26 mouse cellular contexts compared by ENCODE assay signal in genomic region chr5:8898246-8898645, GRCm38 (mm10).
"Had no signal": no experiment of that assay in that cellular context is flagged by ENCODE, and none has a peak within 500 bp of the region (broad histone marks: within the 10 kb centered on the region; RNA-seq: fewer than 3 reads in every experiment).

No protein-coding gene starts in this region.

- DNase-seq: forebrain, postnatal 0 days; gastrocnemius, postnatal 14 days; gastrocnemius, postnatal 36 days; heart, adult 18-20 months; heart, postnatal 14 days; heart, postnatal 36 days; kidney, adult 11 months; kidney, adult 2 months; kidney, adult 9 months; kidney, postnatal 14 days; kidney, postnatal 36 days; layer of hippocampus, adult 9-11 months; layer of hippocampus, postnatal 36 days; left cerebral cortex, postnatal 4 days had no signal

- H3K27ac ChIP-seq: heart, embryonic 10.5 days; heart, embryonic 13.5 days; heart, embryonic 15.5 days; hindbrain, embryonic 12.5 days; hindbrain, embryonic 14.5 days; intestine, embryonic 15.5 days; kidney, embryonic 15.5 days; kidney, postnatal 0 days; limb, embryonic 13.5 days; limb, embryonic 15.5 days had no signal

- H3K4me3 ChIP-seq: heart, embryonic 10.5 days; heart, embryonic 13.5 days; heart, embryonic 15.5 days; hindbrain, embryonic 12.5 days; intestine, embryonic 15.5 days; kidney, embryonic 15.5 days; limb, embryonic 13.5 days; limb, embryonic 15.5 days had no signal

- H3K4me1 ChIP-seq: intestine, embryonic 15.5 days had no signal

- H3K9ac ChIP-seq: forebrain, postnatal 0 days; heart, embryonic 13.5 days; heart, embryonic 15.5 days; hindbrain, embryonic 12.5 days; hindbrain, embryonic 14.5 days; intestine, embryonic 15.5 days; kidney, embryonic 15.5 days; limb, embryonic 13.5 days; limb, embryonic 15.5 days had no signal

- H3K9me3 ChIP-seq: heart, embryonic 10.5 days; heart, embryonic 13.5 days; heart, embryonic 15.5 days; hindbrain, embryonic 12.5 days; intestine, embryonic 15.5 days; kidney, embryonic 15.5 days; limb, embryonic 13.5 days; limb, embryonic 15.5 days had no signal

- H3K27me3 ChIP-seq: intestine, embryonic 15.5 days had no signal

- ATAC-seq: forebrain, postnatal 0 days; hindbrain, embryonic 16.5 days; inflammation-experienced regulatory T-cells, adult 6 months; intestine, embryonic 15.5 days had no signal

- H3K4me2 ChIP-seq: heart, embryonic 13.5 days; heart, embryonic 15.5 days; hindbrain, embryonic 12.5 days; hindbrain, embryonic 14.5 days; intestine, embryonic 15.5 days; kidney, embryonic 15.5 days; limb, embryonic 13.5 days; limb, embryonic 15.5 days had no signal

- H3K36me3 ChIP-seq: heart, embryonic 10.5 days; heart, embryonic 13.5 days; heart, embryonic 15.5 days; hindbrain, embryonic 12.5 days; intestine, embryonic 15.5 days; kidney, embryonic 15.5 days; limb, embryonic 13.5 days; limb, embryonic 15.5 days had no signal
